Mouse (Mus musculus) stomach, embryonic 15.5 days (tissue): ENCODE data around the gene Rin2. TPM values are rescaled to one million over a fixed set of nuclear protein-coding genes. Genes with fewer than 3 reads are reported as not detected.
A peak's percentile ranks its signal among the peaks of the same experiment; 100 is the strongest.

ENCODE experiments used
- ATAC-seq: fragments of 200-750 bp; cut with Nextera tagmentation; 2 replicates; pipeline ENCODE4 v1.8.0; 2017; ENCODE audit warnings: low read depth, moderate number of reproducible peaks, moderate TSS enrichment; ENCODE audit not compliant: insufficient read depth, low FRiP score
- H3K27ac ChIP-seq: fragments of 300-500 bp; sonication (generic); 2 replicates; pipeline ENCODE4 v1.5.1; 2015; ENCODE audit warnings: mild to moderate bottlenecking, inconsistent platforms
- H3K27me3 ChIP-seq: fragments of 300-500 bp; sonication (generic); replicated peaks from 2 replicates; pipeline ENCODE4 v1.6.1; 2015; ENCODE audit warnings: inconsistent platforms
- H3K36me3 ChIP-seq: fragments of 300-500 bp; sonication (generic); 2 replicates; pipeline ENCODE4 v1.6.1; 2015; ENCODE audit warnings: inconsistent platforms
- H3K4me1 ChIP-seq: fragments of 300-500 bp; sonication (generic); 2 replicates; pipeline ENCODE4 v1.6.1; 2015; ENCODE audit warnings: inconsistent platforms
- H3K4me2 ChIP-seq: fragments of 300-500 bp; sonication (generic); 2 replicates; pipeline ENCODE4 v1.6.1; 2015; ENCODE audit warnings: mild to moderate bottlenecking, inconsistent platforms
- H3K4me3 ChIP-seq: fragments of 300-500 bp; sonication (generic); replicated peaks from 2 replicates; pipeline ENCODE4 v1.5.1; 2015; ENCODE audit warnings: inconsistent platforms
- H3K9ac ChIP-seq: fragments of 300-500 bp; sonication (generic); 2 replicates; pipeline ENCODE4 v1.6.1; 2015; ENCODE audit warnings: inconsistent platforms
- H3K9me3 ChIP-seq: fragments of 300-500 bp; sonication (generic); 2 replicates; pipeline ENCODE4 v1.6.1; 2016; ENCODE audit warnings: inconsistent platforms
- WGBS: fragments of 180-500 bp; shearing (Covaris S2); methylation state at CpG from one replicate; pipeline ENCODE4 v1.1.7; 2015; 5-methylcytosine and 5-hydroxymethylcytosine counted together
- polyA plus RNA-seq: library from polyadenylated mRNA; unstranded; fragments of >200 nt; fragmentation: Nextera tagmentation; extraction: Ambion mirVana; gene quantifications from 2 replicates; pipeline ENCODE4 v1.2.1, GENCODE M21; 2015

The Rin2 gene
- polyA plus RNA-seq, 1 experiment from 2014 or later = 32.8 TPM

DNA sequence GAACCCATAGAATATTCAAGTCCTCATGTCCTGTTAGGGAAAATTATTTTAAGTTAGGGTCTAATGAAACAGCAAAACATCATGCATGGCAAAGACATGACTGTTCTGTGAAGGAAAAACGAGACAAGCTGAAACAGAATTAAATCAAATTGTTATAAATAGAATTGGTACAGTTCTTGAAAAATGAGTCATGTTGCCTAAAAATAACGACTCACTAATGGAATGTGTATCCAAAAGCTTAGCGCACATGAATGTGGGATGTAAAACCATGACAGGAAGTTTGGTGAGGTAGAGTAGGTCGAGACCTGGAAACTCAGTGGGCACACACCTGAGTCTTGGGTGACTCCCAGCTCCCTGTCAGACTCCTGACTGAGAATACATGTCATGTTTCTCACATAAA lies 4.9 kb upstream of the Rin2 start:
- no peak for ATAC-seq
- no peak overlapping the region for H3K4me2 ChIP-seq
- 67% methylated on average over 4 of the region's 4 CpGs for WGBS

GRCm38 (mm10) chr2:145674496-145675141 lies 396 bp upstream of the Rin2 start:
- no peaks in the 10 kb centered on the region for H3K36me3 ChIP-seq
- H3K27ac ChIP-seq = peak overlapping the region; percentile 88
- H3K4me2 ChIP-seq = peak overlapping the region; percentile 93
- H3K27me3 ChIP-seq = no peaks in the 10 kb centered on the region
- H3K9me3 ChIP-seq = no peaks in the 10 kb centered on the region
- peaks cover 24% of the 10 kb centered on the region for H3K4me1 ChIP-seq
- ATAC-seq = peak; percentile 11; the same call in 1 of the 2 replicates
- H3K9ac ChIP-seq = peak overlapping the region; percentile 50
- 3% methylated on average over 23 of the region's 23 CpGs for WGBS
- H3K4me3 ChIP-seq = peak overlapping the region; percentile 72

More for the DNA sequence above, 4.9 kb upstream of the Rin2 start:
- H3K4me1 ChIP-seq = peaks cover 14% of the 10 kb centered on the region; the same call in 1 of the 2 replicates
- H3K9ac ChIP-seq = no peak overlapping the region
- H3K36me3 ChIP-seq = no peaks in the 10 kb centered on the region
- no peaks in the 10 kb centered on the region for H3K9me3 ChIP-seq
- H3K4me3 ChIP-seq = no peak overlapping the region
- no peaks in the 10 kb centered on the region for H3K27me3 ChIP-seq
- no peak overlapping the region for H3K27ac ChIP-seq

DNA sequence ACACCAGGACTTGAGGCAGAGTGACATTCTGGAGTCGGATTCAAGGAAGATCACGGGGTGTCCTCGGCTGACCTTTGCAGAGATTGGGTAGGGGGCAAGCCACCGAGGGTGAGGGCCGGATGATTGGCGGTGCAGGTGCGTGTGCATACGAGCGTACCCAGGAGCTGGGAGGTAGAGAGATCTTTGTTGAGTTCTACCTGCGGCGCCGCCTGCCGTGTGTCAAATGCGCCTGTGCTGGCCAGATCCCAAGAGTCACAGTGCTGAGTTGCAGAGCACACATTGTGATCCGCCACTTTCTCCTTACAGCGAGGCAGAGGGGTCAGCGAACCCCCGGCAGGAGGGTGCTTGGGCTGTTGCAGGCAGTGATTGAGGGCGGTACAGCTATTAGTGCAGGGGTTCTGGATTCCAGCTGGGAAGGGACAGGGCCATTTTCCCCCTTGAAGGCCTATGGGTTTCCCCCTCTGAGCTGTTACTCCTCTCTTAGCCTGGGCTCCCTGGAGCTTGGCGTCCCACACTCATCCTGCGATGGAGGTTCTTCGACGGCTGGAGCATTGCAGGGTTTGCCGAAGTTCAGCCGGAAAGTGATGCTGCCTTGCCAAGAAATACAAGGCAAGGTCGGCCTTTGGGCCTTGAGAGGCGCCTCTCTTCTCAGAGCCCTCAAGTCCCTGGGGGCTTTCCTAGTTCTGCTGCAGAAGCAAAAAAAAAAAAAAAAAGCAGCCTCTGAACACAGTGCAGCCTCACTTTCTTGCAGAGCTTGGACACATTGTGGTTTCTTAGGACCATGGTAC lies 935 bp downstream of the Rin2 start:
- Histone ChIP-seq H3K9me3 (no peaks in the 10 kb centered on the region), H3K4me3 (peak overlapping the region; percentile 72), H3K27me3 (no peaks in the 10 kb centered on the region), H3K9ac (peak overlapping the region; percentile 50; the same call in 1 of the 2 replicates), H3K36me3 (no peaks in the 10 kb centered on the region), H3K27ac (peak overlapping the region; percentile 88), H3K4me2 (peak overlapping the region; percentile 93), H3K4me1 (peaks cover 34% of the 10 kb centered on the region)
- 3% methylated on average over 27 of the region's 27 CpGs for WGBS
- ATAC-seq = peak; percentile 38

- H3K27ac ChIP-seq = peak overlapping the region; percentile 88; the same call in 1 of the 2 replicates
- peak overlapping the region; percentile 72; the same call in 1 of the 2 replicates for H3K4me3 ChIP-seq
These were observed 1.5 kb downstream of the Rin2 start for GRCm38 (mm10) chr2:145676544-145676925.

DNA sequence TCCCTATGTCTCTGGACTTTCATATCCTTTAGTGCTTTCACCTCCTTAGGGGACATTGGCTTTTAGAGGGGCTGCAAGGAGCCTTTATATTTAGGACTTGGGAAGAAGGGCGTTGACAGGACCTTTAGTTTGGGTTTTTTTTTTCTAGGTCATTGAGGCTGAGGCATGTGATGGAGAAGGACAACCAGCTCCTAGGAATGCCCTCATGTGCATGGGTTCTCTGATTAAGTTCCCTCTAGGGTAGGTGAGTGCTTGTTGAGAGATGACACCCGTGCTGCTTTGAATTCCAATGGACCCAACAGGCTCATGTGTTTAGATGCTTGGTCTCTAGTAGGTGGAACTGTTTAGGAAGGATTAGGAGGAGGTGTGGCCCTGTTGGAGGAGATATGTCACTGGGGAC lies 1.9 kb downstream of the Rin2 start:
- no peak overlapping the region for H3K27ac ChIP-seq
- H3K9ac ChIP-seq = no peak overlapping the region
- no peaks in the 10 kb centered on the region for H3K9me3 ChIP-seq
- H3K4me1 ChIP-seq = peaks cover 34% of the 10 kb centered on the region
- WGBS = 85% methylated on average over 2 of the region's 2 CpGs
- H3K4me3 ChIP-seq = no peak overlapping the region
- no peak for ATAC-seq
- H3K36me3 ChIP-seq = no peaks in the 10 kb centered on the region
- no peaks in the 10 kb centered on the region for H3K27me3 ChIP-seq
- H3K4me2 ChIP-seq = peak overlapping the region; percentile 93; the same call in 1 of the 2 replicates

More at GRCm38 (mm10) chr2:145676544-145676925, 1.5 kb downstream of the Rin2 start:
- Histone ChIP-seq H3K4me2 (peak overlapping the region; percentile 93), H3K9me3 (no peaks in the 10 kb centered on the region), H3K27me3 (no peaks in the 10 kb centered on the region), H3K36me3 (no peaks in the 10 kb centered on the region), H3K4me1 (peaks cover 34% of the 10 kb centered on the region), H3K9ac (no peak overlapping the region)
- no peak for ATAC-seq
- 25% methylated on average over 3 of the region's 3 CpGs for WGBS

GRCm38 (mm10) chr2:145680141-145680540 lies 5.1 kb downstream of the Rin2 start:
- no peak overlapping the region for H3K27ac ChIP-seq
- no peaks in the 10 kb centered on the region for H3K9me3 ChIP-seq
- ATAC-seq = no peak
- WGBS = 56% methylated on average over 2 of the region's 2 CpGs
- H3K9ac ChIP-seq = no peak overlapping the region
- no peak overlapping the region for H3K4me3 ChIP-seq
- peaks cover 28% of the 10 kb centered on the region for H3K4me1 ChIP-seq
- H3K27me3 ChIP-seq = no peaks in the 10 kb centered on the region
- no peaks in the 10 kb centered on the region for H3K36me3 ChIP-seq
- H3K4me2 ChIP-seq = no peak overlapping the region

DNA sequence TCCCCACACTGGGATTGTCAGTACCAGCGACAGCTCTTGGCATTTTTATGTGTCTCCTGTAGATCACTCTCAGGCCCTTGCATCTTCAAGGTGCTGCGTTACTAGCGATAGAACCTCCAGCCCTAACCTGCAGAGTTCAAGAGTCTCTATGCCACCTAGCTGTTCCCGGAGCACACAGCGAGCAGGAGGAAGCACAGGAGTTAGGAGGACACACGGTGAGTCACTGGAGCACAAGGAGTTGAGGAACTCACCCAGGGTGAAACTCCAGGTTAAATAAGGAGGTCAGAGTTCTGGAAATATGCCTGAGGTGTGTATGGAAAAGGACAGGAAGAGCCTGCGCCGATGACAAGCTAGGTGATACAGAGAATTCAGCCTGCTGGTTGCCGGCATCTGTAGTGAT lies 5.7 kb downstream of the Rin2 start:
- WGBS = 73% methylated on average over 9 of the region's 9 CpGs
- Histone ChIP-seq H3K9me3 (no peaks in the 10 kb centered on the region), H3K4me3 (no peak overlapping the region), H3K4me1 (peaks cover 28% of the 10 kb centered on the region), H3K36me3 (no peaks in the 10 kb centered on the region), H3K27ac (peak overlapping the region; percentile 70), H3K9ac (no peak overlapping the region), H3K27me3 (no peaks in the 10 kb centered on the region), H3K4me2 (no peak overlapping the region)
- ATAC-seq = no peak

- H3K9ac ChIP-seq = no peak overlapping the region
- no peaks in the 10 kb centered on the region for H3K9me3 ChIP-seq
- H3K27ac ChIP-seq = 0 out of 2 replicates have a peak overlapping the region, but pooled peaks have one; percentile 21
- no peak for ATAC-seq
- no peak overlapping the region for H3K4me3 ChIP-seq
- no peak overlapping the region for H3K4me2 ChIP-seq
- H3K27me3 ChIP-seq = no peaks in the 10 kb centered on the region
- H3K4me1 ChIP-seq = peaks cover 20% of the 10 kb centered on the region
- 49% methylated on average over 4 of the region's 4 CpGs for WGBS
- H3K36me3 ChIP-seq = no peaks in the 10 kb centered on the region
These were observed 6.6 kb downstream of the Rin2 start for GRCm38 (mm10) chr2:145681626-145682025.

DNA sequence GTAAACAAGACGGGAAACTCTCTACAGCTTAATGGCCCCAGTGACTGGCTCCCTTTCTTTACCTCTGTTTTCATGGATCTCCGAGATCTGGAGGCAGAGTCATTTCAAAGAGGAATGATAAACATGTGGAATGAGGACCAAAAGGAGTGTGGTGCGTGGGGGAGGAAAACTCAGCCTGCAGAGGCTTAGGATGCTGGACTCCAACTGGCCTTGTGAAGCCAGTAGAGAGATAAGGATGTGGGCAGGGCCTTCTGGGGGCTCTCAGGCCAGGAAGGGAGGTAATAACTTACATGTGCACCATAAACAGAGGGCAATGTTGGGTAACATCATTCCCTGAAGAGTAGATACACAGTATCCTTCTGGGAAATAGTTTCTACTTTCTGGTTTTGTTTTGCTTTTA lies 7.9 kb downstream of the Rin2 start:
- H3K4me2 ChIP-seq = no peak overlapping the region
- 37% methylated on average over 3 of the region's 3 CpGs for WGBS
- H3K27me3 ChIP-seq = no peaks in the 10 kb centered on the region
- peaks cover 18% of the 10 kb centered on the region for H3K4me1 ChIP-seq
- no peak overlapping the region for H3K4me3 ChIP-seq
- H3K9ac ChIP-seq = no peak overlapping the region
- no peak for ATAC-seq
- no peaks in the 10 kb centered on the region for H3K9me3 ChIP-seq
- no peaks in the 10 kb centered on the region for H3K36me3 ChIP-seq
- H3K27ac ChIP-seq = 0 out of 2 replicates have a peak overlapping the region, but pooled peaks have one; percentile 49

DNA sequence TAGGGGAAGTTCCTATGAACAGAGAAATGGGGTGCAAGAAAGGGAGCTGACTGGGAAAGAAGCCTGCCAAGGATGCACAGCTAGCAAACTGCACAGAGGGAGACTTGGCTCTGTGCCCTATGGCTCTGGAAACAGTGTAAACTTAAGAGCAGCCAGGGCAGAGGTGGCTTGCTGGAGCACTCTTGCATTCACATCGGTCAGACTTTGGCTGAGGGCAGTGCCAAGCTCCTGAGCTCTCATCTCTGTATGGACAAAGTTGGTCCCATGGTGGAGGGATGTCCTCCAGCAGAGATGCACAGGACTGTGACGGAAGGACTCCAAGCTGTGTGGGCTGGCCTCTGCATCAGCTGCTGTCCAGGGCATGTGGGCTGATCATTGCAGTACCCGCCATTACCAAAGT lies 8.5 kb downstream of the Rin2 start:
- 54% methylated on average over 3 of the region's 3 CpGs for WGBS
- H3K9me3 ChIP-seq = no peaks in the 10 kb centered on the region
- ATAC-seq = no peak
- H3K4me1 ChIP-seq = peaks cover 18% of the 10 kb centered on the region
- no peaks in the 10 kb centered on the region for H3K36me3 ChIP-seq
- no peak overlapping the region for H3K4me3 ChIP-seq
- H3K27me3 ChIP-seq = no peaks in the 10 kb centered on the region
- no peak overlapping the region for H3K9ac ChIP-seq
- H3K4me2 ChIP-seq = no peak overlapping the region
- peak overlapping the region; percentile 65; the same call in 1 of the 2 replicates for H3K27ac ChIP-seq

DNA sequence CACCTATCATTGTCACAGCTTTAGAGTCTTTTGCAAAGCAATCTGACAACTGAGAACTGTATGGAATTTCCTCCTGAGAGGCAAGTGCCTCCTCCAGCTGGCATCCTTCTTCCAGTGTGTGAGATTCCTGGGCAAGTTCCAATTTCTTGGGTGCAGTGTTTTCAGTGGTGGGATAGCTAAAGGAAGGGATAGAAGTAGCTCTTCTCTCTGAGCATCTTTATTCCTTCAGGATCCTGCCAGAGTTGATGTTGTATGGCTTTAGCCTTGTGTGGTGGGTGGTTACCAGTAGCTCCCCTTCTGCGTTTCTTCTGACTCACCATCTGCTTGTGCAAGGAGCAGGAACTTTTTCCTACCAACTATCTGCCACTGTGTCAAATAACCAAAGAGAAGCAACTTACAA lies 9.1 kb downstream of the Rin2 start:
- Histone ChIP-seq H3K27me3 (no peaks in the 10 kb centered on the region), H3K4me3 (no peak overlapping the region), H3K4me1 (peaks cover 18% of the 10 kb centered on the region), H3K27ac (no peak overlapping the region), H3K9ac (no peak overlapping the region), H3K4me2 (no peak overlapping the region), H3K36me3 (no peaks in the 10 kb centered on the region), H3K9me3 (no peaks in the 10 kb centered on the region)
- WGBS = 48% methylated on average over 1 of the region's 1 CpGs
- no peak for ATAC-seq

DNA sequence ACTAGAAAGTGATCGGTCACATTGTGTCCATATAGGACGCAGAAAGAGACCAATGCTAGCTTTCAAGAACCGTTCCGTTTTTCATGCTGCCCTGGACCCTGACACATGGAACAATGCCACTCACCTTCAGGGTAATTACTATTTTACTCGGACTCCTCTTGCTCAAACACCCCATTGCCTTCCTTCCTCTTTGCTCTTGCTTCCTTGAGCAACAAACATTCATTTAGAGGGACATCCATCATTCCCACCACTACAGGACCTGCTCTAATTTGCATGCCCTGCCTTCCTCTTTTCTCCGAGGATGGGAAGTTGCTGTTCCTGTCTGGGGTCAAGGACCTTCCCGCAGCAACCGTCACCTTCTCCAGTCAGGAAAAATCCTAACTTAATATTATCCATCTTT lies 9.9 kb downstream of the Rin2 start:
- Histone ChIP-seq H3K27ac (no peak overlapping the region), H3K4me2 (no peak overlapping the region), H3K4me1 (peaks cover 18% of the 10 kb centered on the region), H3K27me3 (no peaks in the 10 kb centered on the region), H3K9ac (no peak overlapping the region), H3K9me3 (no peaks in the 10 kb centered on the region), H3K36me3 (no peaks in the 10 kb centered on the region), H3K4me3 (no peak overlapping the region)
- WGBS = 67% methylated on average over 8 of the region's 8 CpGs
- no peak for ATAC-seq
